Mouse (Mus musculus) heart, adult 2 months (tissue): ENCODE measurements around the gene Ccdc85b.

Experiments
- CTCF ChIP-seq: fragments of 200-600 bp; IDR thresholded peaks from 2 replicates; pipeline ENCODE4 v1.8.1; 2022; ENCODE audit warnings: antibody characterized with exemption, mild to moderate bottlenecking, moderate library complexity
- POLR2A ChIP-seq: fragments of 200-500 bp; IDR thresholded peaks from 2 replicates; pipeline ENCODE4 v1.6.1; 2011; ENCODE audit warnings: mild to moderate bottlenecking, low read depth, low read length, control low read depth; ENCODE audit not compliant: insufficient read depth

- TF ChIP-seq POLR2A = no peak
- no peak for TF ChIP-seq CTCF
Observed at GRCm38 (mm10) chr19:5455568-5455967, 2.1 kb downstream of the Ccdc85b start.
